Mouse (Mus musculus): ENCODE results near the gene Serpina3j. TPM values are rescaled to one million over a fixed set of nuclear protein-coding genes. Genes with fewer than 3 reads are reported as not detected.

The Serpina3j gene
- under 1 TPM in 1 of 2 experiments, not detected in 1; 0.82 TPM for polyA plus RNA-seq (2017; shearing (Covaris generic))

GRCm38 (mm10) chr12:104314253-104314652, at the start of gene Serpina3j:
Gene Serpina3j, plus strand, starts transcription at chr12:104314553.

GRCm38 (mm10) chr12:104338226-104338625, 23.9 kb downstream of the Serpina3j start, which contains the start of the genes Serpina3k and Serpina3m:
Gene Serpina3k, plus strand, starts transcription at chr12:104338486.
Gene Serpina3m, plus strand, starts transcription at chr12:104338486.

Other genes with a start within 250 kb of the Serpina3j start
- under 1 TPM; 0.07 to 0.21 TPM for gene Serpina5, start 213.4 kb upstream of the Serpina3j start, polyA plus RNA-seq (2017; shearing (Covaris generic))
- gene Serpina3a, start 201.8 kb upstream of the Serpina3j start, polyA plus RNA-seq (2017; shearing (Covaris generic)), result not detected
- 1 to 10 TPM in 1 of 2 experiments, under 1 TPM in 1; 0.14 to 1.7 TPM for gene Serpina3b, start 186.6 kb upstream of the Serpina3j start, polyA plus RNA-seq (2017; shearing (Covaris generic))
- gene Serpina3c, start 160.7 kb upstream of the Serpina3j start, polyA plus RNA-seq (2017; shearing (Covaris generic)), result not detected
- 10 to 100 TPM; 10.3 to 12.1 TPM for gene Serpina3f, start 100.0 kb upstream of the Serpina3j start, polyA plus RNA-seq (2017; shearing (Covaris generic))
- gene Serpina3g, start 78.3 kb upstream of the Serpina3j start, polyA plus RNA-seq (2017; shearing (Covaris generic)), result 100 to 1,000 TPM in 1 of 2 experiments, 10 to 100 TPM in 1; 77.8 to 368 TPM
- not detected for gene Serpina3i, start 51.4 kb upstream of the Serpina3j start, polyA plus RNA-seq (2017; shearing (Covaris generic))
- gene Serpina3k, start 23.9 kb downstream of the Serpina3j start, polyA plus RNA-seq (2017; shearing (Covaris generic)), result not detected
- not detected for gene Serpina3m, start 23.9 kb downstream of the Serpina3j start, polyA plus RNA-seq (2017; shearing (Covaris generic))
- not detected for gene Serpina3n, start 92.2 kb downstream of the Serpina3j start, polyA plus RNA-seq (2017; shearing (Covaris generic))
- gene Gsc, start 158.8 kb downstream of the Serpina3j start, polyA plus RNA-seq (2017; shearing (Covaris generic)), result under 1 TPM in 1 of 2 experiments, not detected in 1; 0.66 TPM

Data from inflammation-experienced regulatory T-cells (primary cell).